Comparison of ENCODE assay signal across 9 mouse cellular contexts in the genomic region with DNA sequence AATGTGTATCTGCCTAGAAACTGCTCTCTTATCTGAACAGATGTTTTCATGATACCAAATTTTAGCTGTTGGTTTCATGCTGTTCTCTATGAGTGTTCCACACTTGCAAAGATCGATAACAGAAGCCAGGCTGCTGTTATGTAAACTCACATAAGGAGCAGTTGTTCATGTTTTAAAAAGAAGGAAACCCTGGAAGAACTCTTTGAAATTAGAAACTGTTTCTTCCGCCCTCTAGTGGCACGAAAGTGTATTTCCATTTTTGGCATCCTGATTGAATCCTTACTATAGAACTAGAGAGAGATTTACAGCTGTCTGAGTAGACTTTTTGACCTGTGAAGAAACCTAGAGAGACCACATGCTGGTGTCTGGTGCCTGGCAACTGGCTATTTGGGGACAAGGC. TPM values are rescaled to one million over a fixed set of nuclear protein-coding genes. Genes with fewer than 3 reads are reported as not detected.
DNase-seq lines count a peak whose midpoint lies in the region; ATAC-seq and TF ChIP-seq lines count a peak whose summit lies in the region.
"Had no signal": no experiment of that assay in that cellular context is flagged by ENCODE, and none has a peak within 500 bp of the region (broad histone marks: within the 10 kb centered on the region; RNA-seq: fewer than 3 reads in every experiment).

No protein-coding gene starts in this region.

- no peak for DNase-seq in gastrocnemius, adult 2 months
- DNase-seq in gastrocnemius, postnatal 10 days, result no peak
- peak; percentile 89 for DNase-seq in midbrain, embryonic 14.5 days
- DNase-seq in induced T-regulatory cell, adult 2 months (ENCODE audit: low read depth), result peak; percentile 50
- peak; percentile 79 for DNase-seq in retina, embryonic 14.5 days (ENCODE audit: low spot score)
- DNase-seq in gastrocnemius, postnatal 36 days, result no peak

- H3K4me1 ChIP-seq in midbrain, embryonic 14.5 days (ENCODE audit: control insufficient read depth, insufficient read depth, low read length), result no peaks in the 10 kb centered on the region
- H3K4me1 ChIP-seq in midbrain, embryonic 13.5 days (replicated peaks), result 0 out of 2 replicates have a peak, but pooled peaks cover 4% of the 10 kb centered on the region

- peak; percentile 67 for TF ChIP-seq CTCF in gastrocnemius, adult 2 months (IDR thresholded peaks at IDR 0.05)

- 7% methylated on average over 3 of the region's 3 CpGs for WGBS in midbrain, embryonic 14.5 days
- 5% methylated on average over 3 of the region's 3 CpGs for WGBS in midbrain, embryonic 13.5 days

- no peak overlapping the region for H3K27ac ChIP-seq in gastrocnemius, adult 2 months
- H3K27ac ChIP-seq in midbrain, embryonic 14.5 days (replicated peaks; ENCODE audit: low read depth, low read length), result no peak overlapping the region
- H3K27ac ChIP-seq in midbrain, embryonic 13.5 days, result no peak overlapping the region
- H3K27ac ChIP-seq: heart, embryonic 13.5 days had no signal

- no peak overlapping the region for H3K4me2 ChIP-seq in midbrain, embryonic 14.5 days (ENCODE audit: low read length)
- H3K4me2 ChIP-seq in midbrain, embryonic 13.5 days (replicated peaks), result no peak overlapping the region
- H3K4me2 ChIP-seq: heart, embryonic 13.5 days had no signal

- H3K9me3 ChIP-seq in midbrain, embryonic 14.5 days (ENCODE audit: control insufficient read depth, low read length), result no peaks in the 10 kb centered on the region
- no peaks in the 10 kb centered on the region for H3K9me3 ChIP-seq in midbrain, embryonic 13.5 days
- H3K9me3 ChIP-seq: heart, embryonic 13.5 days had no signal

- no peaks in the 10 kb centered on the region for H3K27me3 ChIP-seq in midbrain, embryonic 14.5 days (ENCODE audit: control insufficient read depth, insufficient read depth, low read length)
- H3K27me3 ChIP-seq in midbrain, embryonic 13.5 days, result no peaks in the 10 kb centered on the region
- H3K27me3 ChIP-seq: heart, embryonic 13.5 days had no signal

- no peak overlapping the region for H3K9ac ChIP-seq in midbrain, embryonic 14.5 days (replicated peaks; ENCODE audit: low read length)
- H3K9ac ChIP-seq in midbrain, embryonic 13.5 days (replicated peaks), result no peak overlapping the region
- H3K9ac ChIP-seq: heart, embryonic 13.5 days had no signal

- intact Hi-C loops in gastrocnemius, adult 2 months (cut with DNase I), result no loop called here
- intact Hi-C loops in gastrocnemius, postnatal 36 days (cut with DNase I), result no loop called here

- peaks cover 23% of the 10 kb centered on the region for H3K36me3 ChIP-seq in midbrain, embryonic 14.5 days (ENCODE audit: control insufficient read depth, insufficient read depth, low read length)
- H3K36me3 ChIP-seq in midbrain, embryonic 13.5 days, result peaks cover 39% of the 10 kb centered on the region

- no peak overlapping the region for H3K4me3 ChIP-seq in gastrocnemius, adult 2 months
- H3K4me3 ChIP-seq in midbrain, embryonic 14.5 days (replicated peaks; ENCODE audit: low read depth, low read length), result no peak overlapping the region
- no peak overlapping the region for H3K4me3 ChIP-seq in midbrain, embryonic 13.5 days (replicated peaks)
- H3K4me3 ChIP-seq: heart, embryonic 13.5 days had no signal

- ATAC-seq in midbrain, embryonic 14.5 days (ENCODE audit: low FRiP score, low TSS enrichment), result no peak
- ATAC-seq in midbrain, embryonic 13.5 days, result no peak
- no peak for ATAC-seq in monocyte, adult 5-6 weeks (replicated peaks; ENCODE audit: insufficient number of reproducible peaks, low FRiP score, low TSS enrichment, poor library complexity, severe bottlenecking)

RNA-seq across cellular contexts. Expression of gene Evl, which starts 43.5 kb away (rescaled TPM):
- total RNA-seq in gastrocnemius, adult 2 months (2021), result 10 to 100 TPM in 1 of 2 experiments, 1 to 10 TPM in 1; 10.0 to 17.7 TPM
- total RNA-seq in gastrocnemius, postnatal 10 days (2021), result 10 to 100 TPM; 46.3 to 55.1 TPM
- polyA plus RNA-seq in midbrain, embryonic 14.5 days (2014; fragmentation: Nextera tagmentation; extraction: Ambion mirVana), result 280 and 314 TPM in 2 replicates
- polyA plus RNA-seq in midbrain, embryonic 13.5 days (2015; fragmentation: Nextera tagmentation; extraction: Ambion mirVana), result 200 and 204 TPM in 2 replicates
- 395 to 558 TPM (median 422 TPM) in 3 replicates for total RNA-seq in monocyte, adult 5-6 weeks (2017)
- total RNA-seq in gastrocnemius, postnatal 36 days (2021), result 10 to 100 TPM; 11.5 to 16.7 TPM

Comparison
In these comparisons a context has a peak if more than half of its experiments do, and no peak if none do; other contexts are left out.
1. DNase-seq: peak in midbrain, embryonic 14.5 days (single experiment), induced T-regulatory cell, adult 2 months (single experiment) and retina, embryonic 14.5 days (single experiment); none in gastrocnemius, adult 2 months (single experiment), gastrocnemius, postnatal 10 days (single experiment) and gastrocnemius, postnatal 36 days (0 of 2).